Mouse (Mus musculus): ENCODE measurements around the gene Hsh2d. TPM values are rescaled to one million over a fixed set of nuclear protein-coding genes. Genes with fewer than 3 reads are reported as not detected.
A peak's percentile ranks its signal among the peaks of the same experiment; 100 is the strongest.

Gene Hsh2d
- polyA plus RNA-seq (2012; rRNA removed), result 0.16 and 0.35 TPM in 2 replicates

GRCm38 (mm10) chr8:72189417-72190214 is at the start of gene Hsh2d:
TSS of gene Hsh2d (plus strand) at chr8:72189638.
- DNase-seq (ENCODE audit: low read depth), result no peak

DNA sequence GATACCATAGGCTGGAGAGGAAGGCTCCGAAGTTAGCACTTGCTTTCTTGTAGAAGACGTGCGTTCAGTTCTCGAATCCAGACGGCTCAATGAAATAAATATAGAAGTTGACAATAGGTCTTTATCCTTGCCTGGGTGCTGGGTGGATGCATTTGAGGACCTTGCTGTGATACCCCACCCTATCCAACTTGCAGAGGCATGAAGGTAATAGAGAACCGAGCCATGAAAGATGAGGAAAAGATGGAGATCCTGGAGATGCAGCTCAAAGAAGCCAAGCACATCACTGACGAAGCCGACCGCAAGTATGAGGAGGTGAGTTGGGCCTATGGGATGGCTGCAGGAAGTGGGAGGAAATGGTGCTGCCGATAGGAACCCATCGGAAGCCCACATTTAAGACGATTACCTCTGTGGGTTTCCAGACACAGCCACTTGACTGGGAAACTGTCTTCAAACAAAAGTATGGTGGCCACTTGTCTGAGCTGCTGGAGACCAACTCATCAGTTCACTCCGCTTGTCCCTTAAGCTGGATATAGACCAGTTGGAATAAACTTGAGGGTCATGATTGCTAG is 46.1 kb upstream of the Hsh2d start:
- no peak for DNase-seq (ENCODE audit: low read depth)

GRCm38 (mm10) chr8:72144345-72144975 is 45.0 kb upstream of the Hsh2d start:
- no peak for DNase-seq (ENCODE audit: low read depth)

- DNase-seq (ENCODE audit: low read depth), result no peak
These were observed 43.9 kb upstream of the Hsh2d start for GRCm38 (mm10) chr8:72145511-72145910.

DNA sequence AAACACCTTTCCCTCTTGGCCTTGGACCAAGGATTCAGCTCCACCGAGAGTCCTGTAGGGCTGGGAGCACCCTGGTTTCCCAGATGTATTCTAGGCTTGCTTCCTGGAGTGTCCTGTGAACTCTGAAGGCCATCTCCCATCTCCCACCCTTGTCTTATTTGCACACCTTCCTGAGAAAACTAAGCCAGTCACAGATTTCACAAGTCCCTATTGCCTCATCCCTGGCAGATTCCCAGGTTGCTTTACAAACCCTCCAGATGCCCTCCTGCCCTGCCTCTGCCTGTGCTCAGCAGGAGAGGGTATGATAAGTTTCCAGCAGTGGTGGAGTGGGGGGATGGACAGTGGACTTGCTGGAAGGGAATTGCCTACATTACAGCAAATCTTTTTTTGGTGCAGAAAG is 43.4 kb upstream of the Hsh2d start:
- no peak for DNase-seq (ENCODE audit: low read depth)

GRCm38 (mm10) chr8:72146556-72146955 is 42.9 kb upstream of the Hsh2d start:
- no peak for DNase-seq (ENCODE audit: low read depth)

DNA sequence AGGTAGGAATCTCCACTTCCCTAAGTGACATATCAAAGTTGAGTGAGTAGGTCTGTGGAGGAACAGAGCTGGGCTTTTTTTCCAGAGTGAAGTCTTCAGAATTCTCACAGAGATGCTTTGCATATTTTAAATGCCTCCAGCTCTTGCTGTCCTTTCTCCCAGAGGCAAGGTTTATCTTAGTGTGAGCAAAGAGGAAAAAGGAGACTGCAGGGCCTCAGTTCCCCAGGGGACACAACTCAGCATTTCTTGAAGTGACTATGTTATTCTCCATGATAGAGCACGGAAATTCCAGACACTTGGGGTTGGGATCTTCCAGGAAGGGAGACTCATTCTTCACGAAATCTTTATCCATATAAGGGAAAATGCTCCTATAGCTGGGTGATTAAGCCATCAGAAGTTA is 42.2 kb upstream of the Hsh2d start:
- DNase-seq (ENCODE audit: low read depth), result no peak

DNA sequence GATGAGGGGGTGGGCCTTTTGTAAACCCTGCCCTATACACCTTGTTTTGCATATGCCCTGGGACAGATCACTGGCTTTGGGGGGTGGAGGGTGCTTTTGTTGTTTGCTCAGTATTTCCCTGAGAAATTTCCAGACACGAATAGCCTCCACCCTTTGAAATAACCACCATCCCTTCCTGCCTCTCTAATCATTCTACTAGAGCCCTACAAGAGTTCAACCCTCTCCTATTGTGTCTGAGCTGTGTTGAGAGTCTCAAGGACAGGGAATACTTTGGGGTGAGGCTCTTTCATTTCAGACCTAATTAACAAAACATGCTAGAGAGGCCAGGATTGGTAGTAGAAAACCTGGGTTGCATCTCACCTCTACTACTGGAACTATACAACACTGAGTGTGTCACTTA is 40.4 kb upstream of the Hsh2d start:
- no peak for DNase-seq (ENCODE audit: low read depth)

- DNase-seq (ENCODE audit: low read depth), result no peak
These were observed 37.9 kb upstream of the Hsh2d start for GRCm38 (mm10) chr8:72151418-72152078.

GRCm38 (mm10) chr8:72153382-72153781 is 36.1 kb upstream of the Hsh2d start:
- no peak for DNase-seq (ENCODE audit: low read depth)

- DNase-seq (ENCODE audit: low read depth), result no peak
These were observed 31.3 kb upstream of the Hsh2d start for GRCm38 (mm10) chr8:72158096-72158495.

DNA sequence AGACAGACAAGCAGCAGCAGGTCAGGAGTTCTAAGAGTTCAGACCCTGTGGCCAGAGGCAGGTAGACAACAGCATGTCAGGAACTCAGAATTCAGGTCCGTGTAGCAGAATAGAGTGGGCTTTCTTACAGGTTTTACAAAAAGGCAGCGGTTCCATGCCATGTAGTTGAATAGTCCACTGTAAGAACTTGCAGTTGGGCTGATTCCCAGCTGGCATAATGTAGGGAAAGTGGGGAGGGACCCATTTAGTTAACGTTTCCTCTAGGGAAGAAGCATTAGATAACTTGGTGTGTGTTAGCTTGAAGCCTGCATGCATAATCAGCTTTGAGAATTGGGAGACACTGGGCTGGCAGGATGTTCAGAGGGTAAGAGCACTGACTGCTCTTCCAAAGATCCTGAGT is 30.7 kb upstream of the Hsh2d start:
- no peak for DNase-seq (ENCODE audit: low read depth)

DNA sequence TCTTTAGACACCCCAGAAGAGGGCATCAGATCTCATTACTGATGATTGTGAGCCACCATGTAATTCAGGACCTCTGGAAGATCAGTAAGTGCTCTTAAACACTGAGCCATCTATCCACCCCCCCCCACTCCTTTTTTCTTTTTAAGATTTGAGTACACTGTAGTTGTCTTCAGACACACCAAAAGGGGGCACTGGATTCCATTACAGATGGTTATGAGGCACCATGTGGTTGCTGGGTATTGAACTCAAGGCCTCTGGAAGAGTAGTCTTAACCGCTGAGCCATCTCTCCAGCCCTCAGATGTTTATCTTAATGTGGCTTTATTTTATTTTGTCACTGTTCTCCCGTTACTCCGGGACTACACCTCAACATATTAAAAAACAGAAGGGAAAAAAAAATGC is 29.4 kb upstream of the Hsh2d start:
- no peak for DNase-seq (ENCODE audit: low read depth)

DNA sequence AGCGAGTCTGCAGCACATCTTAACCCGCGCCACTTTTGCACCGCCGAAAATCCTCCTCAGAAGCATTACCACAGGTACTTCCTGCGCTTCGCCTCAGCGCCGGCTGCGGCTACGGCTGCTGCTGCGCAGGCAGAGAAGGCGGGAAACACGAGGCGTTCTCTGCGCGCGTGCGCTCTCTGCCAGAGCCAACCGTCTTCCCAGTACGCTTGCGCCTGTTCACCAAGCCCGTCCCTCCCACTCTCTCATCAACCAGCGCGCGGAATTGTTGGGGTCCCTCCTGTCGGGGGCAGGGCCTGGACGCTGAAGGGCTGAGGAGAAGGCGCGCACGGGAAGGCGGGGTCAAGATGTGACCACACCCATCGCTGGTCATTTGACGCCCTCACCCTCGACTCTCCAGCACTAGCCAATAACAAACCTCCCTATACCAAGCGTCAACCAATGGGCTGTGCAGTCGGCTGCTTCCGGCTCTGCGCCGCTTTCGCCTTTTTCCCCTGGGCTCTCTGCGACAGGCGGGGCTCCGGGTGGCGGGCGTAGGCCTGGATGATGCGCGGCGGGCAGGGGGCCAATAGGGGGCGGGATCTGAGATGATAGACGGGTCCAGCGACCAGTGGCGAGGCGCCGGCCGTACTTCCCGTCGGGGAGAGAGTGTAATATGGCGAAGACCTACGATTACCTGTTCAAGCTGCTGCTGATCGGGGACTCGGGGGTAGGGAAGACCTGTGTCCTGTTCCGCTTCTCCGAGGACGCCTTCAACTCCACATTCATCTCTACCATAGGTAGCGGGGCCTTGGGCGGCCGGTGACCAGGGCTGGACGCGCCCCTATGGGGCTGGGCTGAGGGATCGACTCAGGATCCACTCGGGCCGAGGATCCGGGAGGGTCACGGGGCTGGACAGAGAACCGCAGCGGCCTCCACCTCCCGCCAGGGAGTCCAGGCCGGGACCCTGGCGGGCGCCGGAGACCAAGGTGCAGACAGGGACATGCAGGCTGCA is 28.4 kb upstream of the Hsh2d start, which contains the start of gene Rab8a:
Gene Rab8a (plus strand): TSS at position 494 of the 991 bp plus-strand sequence.
- DNase-seq (ENCODE audit: low read depth), result peak; percentile 93

- no peak for DNase-seq (ENCODE audit: low read depth)
These were observed 26.6 kb upstream of the Hsh2d start for GRCm38 (mm10) chr8:72162821-72163220.

DNA sequence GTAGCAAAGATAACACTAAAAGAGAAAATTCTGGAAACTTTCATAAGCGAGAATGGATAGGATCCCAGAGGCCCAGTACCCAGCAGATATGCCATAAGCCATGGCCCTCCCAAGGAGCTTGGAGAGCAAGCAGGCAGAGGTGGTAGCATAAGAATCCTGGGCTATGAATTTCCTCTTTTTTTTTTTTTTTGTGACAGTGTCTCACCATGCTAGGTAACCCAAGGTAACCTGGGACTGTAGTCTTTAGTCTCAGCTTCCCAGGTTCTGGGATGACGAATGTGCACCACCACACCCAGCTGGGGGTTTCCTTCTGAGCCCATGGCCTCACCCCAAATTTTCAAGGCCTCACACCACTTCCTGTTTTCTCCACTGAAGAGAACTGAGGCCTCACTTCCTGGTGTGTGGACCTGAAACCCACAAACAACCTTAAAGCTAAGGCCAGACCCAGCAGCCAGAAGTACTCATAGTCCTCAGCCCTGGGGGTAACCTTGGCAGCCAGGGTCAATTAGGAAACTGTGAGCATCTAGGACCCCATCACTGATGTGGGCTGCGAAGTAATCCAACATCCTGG is 20.3 kb upstream of the Hsh2d start:
- no peak for DNase-seq (ENCODE audit: low read depth)

DNA sequence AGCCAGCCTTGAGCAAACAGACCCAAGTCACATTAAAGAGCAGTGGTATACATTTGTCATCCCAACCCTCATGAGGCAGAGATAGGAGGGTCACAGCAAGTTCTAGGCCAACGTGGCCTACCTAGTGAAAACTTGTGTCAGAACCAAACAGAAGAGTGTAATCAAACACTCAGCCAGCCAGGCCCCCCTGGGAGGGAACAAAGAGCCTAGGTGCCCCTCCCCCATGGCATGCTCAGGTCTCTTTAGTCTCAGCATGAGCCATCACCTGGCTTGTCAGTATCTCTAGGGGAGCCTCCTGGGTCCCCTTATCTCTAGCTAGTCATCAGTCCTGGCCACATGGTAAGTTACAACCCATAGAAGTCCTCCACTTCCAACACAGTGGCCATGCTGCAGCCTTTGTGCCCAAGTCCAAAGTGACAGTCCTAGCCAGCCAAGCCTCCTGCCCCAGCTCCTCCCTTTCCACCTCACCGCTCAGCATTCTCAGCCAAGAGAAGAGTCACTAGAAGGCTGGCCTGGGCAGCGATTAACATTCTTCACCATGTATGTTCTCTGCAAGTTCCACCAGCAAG is 19.7 kb upstream of the Hsh2d start:
- DNase-seq (ENCODE audit: low read depth), result no peak

- no peak for DNase-seq (ENCODE audit: low read depth)
These were observed 12.0 kb upstream of the Hsh2d start for GRCm38 (mm10) chr8:72177346-72177925.

DNA sequence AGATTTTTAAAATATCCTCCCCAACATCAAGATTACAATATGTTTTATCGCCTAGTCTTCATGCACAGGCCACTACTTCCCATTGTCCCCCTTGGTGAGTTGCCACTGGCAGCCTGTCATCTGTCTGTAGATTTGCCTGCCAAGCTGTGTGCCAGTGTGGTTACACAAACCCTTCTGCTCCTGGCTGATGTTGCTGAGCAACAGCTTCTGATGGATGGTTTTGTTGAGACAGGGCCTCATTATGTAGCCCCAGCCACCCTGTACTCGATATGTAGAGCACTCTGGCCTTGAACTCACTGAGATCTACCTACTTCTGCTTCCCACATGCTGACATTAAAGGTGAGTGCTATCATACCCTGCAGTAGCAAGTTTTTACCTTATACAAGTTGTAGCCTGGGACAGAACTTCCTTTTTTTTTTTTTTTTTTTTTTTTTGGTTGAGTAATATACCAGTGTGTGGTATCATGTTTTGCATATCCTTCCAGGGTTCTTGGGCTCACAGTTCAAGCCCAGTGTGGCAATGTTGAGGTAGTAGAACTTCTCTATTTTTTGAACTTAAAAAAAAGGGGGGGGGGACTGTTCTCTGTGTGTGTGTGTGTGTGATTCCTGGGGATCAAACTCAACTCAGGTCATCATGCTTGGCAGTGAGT is 5.8 kb upstream of the Hsh2d start:
- DNase-seq (ENCODE audit: low read depth), result no peak
